Mouse (Mus musculus) thymus, postnatal 25 days (tissue): ENCODE results near the gene Cmpk2.
"Not testable (repeated sequence)": the region's sequence is repeated elsewhere in the genome, so short reads cannot be mapped to it uniquely, and the experiment has no call there.

ENCODE experiments used
- DNase-seq: peaks from one replicate; pipeline ENCODE4 v3.0.0; 2022

Cmpk2 gene

DNA sequence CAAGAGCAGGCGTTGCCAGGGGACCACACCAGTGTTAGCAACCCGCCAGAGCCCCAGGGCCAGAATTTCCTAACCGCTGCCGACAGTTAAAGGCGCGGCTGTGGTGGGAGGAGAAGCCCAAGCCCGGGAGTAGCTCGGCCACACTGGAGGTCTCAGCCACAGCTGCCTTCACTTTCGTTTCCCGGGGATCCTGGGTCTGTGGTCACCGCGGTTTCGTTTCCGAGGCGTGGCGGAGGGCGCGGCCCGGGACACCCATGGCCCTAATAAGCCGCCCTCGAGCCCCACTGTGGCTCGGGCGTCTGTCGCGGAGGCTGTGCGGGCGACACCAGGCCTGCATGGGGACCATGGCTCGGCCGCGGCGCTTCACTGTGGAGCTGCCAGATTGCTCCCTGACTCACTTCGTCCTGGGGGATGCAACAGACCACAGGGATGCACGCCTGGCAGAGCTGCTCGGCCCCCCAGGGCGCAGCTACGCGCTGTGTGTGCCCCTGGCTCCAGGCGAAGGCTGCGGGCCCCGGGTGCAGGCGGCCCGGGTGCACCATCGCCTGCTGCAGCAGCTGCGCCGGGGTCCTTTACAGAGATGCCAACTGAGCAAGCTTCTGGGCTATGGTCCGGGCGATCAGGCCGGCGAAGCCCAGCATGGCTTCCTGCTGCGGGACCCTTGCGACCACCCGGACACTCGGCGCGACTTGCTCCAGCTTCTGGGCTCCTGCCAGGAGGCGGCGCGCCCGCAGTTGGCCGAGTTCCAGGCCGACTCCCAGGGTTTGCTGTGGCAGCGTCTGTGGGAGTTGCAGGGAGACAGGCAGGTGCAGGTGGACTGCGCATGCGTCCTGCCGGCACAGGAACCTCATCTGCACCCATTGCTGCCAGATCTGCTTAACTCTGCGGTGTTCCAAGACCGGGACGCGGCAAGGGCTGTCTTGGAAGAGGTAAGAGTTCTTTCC is at the start of gene Cmpk2:
Cmpk2 (plus strand) TSS at position 107 of the 944 bp plus-strand sequence.
- peak; percentile 87 for DNase-seq

DNA sequence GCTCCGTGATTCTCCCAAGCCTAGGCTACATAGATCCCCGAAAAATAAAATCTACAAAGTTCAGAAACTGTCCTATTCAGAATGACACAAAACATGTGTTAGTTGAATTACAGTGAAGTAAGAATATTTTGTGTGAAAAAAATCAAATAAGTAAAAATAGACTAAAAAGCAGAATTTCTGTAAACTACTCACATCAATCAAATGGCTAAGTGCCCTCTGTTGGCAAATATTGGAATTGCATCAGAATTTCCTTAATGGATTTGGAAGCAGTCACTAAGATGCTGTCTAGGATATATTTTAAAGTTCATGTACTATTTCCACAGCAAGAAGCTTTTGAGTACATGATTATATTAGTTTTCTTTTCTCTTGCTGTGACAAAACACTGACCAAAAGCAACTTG is 44.2 kb upstream of the Cmpk2 start:
- no peak for DNase-seq

DNA sequence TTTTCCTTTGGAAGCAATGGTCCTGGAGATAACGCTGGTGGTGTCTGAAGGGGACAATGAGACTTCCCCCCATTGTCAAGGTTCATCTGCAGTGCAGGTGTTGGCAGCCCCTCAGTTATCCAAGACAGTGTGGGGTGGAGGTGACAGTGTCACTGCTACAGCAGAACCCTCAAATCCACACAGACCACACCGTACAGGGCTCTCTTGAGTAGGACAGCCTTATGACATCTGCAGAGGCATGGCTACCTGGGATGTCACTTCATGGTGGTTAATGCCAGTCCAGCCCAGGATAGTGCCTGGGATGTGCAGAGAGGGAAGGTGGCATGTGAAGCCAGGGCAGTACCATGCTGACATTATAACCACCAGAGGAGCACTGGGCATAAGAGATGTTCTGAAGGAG is 40.2 kb upstream of the Cmpk2 start:
- not testable (repeated sequence) for DNase-seq

DNA sequence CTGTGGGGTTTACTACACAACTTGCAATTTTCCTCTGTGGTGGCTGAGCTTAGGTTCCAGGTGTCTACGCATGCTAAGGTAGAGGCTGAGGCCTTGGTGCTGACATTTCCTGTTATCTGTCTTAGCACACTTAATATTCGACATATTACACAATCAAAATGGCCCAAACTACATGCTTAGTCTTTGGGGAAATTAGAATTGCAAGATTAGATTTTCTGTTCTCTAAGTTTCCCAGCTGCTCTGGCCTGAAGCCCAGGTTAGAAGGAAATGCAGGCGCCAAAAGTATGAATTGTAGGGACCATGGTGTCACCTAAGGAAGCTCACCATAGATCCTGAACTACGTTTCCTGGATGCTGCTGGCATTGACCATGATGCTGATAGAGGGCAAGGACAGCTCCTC is 32.7 kb upstream of the Cmpk2 start:
- DNase-seq: no peak

DNA sequence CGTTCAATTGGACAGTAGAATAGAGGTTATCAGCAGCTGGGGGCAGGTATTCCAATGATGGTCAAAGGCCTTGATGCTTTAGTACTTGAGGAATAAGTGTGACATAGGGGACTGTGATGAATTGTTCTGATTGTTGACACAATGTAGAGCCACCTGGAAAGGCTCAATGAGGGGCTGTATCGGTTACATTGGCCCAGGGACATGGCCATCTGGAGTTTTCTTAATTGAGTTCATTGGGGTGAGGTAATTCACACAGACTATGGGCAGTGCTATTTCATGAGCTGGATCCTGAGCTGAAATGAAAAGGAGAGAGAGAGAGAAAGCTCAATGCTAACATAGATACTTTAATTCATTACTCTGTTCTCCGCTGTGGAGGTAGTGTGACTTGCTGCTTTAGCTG is 31.1 kb upstream of the Cmpk2 start:
- DNase-seq: no peak

DNA sequence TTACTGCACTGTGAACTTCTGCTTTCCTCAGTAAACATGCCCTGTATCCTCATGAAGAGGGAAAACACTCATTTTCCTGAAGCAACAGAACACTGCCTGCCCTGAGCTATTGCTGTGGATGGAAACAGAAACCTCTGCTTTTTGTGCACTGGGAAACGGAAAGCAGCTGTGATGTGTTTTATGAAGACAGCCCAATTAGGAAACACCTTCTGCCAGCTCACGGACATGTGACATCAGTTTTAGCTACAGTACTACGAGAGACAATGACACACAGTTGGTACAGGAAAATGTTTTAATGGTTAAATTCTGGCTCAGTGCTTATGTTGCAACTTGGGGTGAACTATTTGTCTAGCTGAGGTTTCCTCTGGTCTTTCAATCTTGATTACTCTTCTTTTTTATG is 29.6 kb upstream of the Cmpk2 start:
- DNase-seq: no peak

DNA sequence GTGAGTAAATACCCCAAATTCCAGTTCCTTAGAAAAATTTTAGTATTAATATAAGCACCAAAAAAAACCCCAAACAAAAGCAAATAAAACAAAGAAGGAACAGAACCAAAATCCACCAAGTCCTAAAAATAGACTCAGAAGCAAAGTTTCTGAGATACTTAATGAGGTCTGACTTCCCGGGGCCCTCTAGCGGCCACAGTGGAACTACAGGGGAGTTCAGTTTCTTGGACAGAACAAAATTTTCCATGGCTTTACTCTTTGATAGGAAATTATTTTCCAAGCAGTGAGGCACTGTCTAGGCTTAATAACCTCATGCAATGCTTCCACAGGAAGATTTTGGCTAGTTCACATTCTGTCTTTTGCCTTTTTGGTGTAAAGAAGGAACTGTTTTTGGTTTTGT is 24.9 kb upstream of the Cmpk2 start:
- peak; percentile 57 for DNase-seq

DNA sequence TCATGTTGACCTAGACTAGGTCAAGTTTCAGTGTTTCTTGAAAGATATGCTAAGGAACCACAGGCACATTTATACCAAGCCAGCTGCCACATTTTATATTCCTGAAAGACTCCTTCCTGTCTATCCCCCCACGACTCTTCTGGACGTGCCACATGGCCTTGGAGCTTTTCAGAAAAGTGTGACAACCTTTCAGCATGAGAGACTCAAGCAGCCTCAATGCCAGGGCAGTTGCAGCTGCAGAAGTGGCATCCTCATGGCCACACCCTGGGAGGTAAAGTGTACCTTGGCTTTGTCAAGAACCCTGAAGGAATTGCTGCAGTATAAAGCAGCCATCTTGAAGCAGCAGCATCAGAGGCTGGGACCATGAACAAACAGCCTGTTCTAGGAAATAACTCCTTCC is 24.5 kb upstream of the Cmpk2 start:
- DNase-seq: no peak

DNA sequence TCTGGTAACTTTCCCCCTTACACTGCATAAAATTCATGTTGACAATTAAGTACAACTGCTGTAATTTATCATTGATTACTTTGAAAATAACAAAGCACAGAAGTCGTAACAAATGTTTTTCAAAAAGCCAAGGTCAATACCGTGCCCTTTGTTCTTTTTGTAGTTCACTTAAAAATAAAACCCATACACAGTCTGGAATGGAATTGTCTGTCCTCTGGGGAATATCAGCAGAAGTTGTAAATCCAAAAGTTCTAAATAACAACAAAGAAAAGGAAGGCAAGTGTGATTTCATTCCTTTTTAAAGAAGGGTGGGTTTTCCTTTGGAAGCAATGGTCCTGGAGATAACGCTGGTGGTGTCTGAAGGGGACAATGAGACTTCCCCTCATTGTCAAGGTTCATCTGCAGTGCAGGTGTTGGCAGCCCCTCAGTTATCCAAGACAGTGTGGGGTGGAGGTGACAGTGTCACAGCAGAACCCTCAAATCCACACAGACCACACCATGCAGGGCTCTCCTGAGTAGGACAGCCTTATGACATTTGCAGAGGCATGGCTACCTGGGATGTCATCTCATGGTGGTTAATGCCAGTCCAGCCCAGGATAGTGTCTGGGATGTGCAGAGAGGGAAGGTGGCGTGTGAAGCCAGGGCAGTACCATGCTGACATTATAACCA is 22.5 kb upstream of the Cmpk2 start:
- no peak for DNase-seq

DNA sequence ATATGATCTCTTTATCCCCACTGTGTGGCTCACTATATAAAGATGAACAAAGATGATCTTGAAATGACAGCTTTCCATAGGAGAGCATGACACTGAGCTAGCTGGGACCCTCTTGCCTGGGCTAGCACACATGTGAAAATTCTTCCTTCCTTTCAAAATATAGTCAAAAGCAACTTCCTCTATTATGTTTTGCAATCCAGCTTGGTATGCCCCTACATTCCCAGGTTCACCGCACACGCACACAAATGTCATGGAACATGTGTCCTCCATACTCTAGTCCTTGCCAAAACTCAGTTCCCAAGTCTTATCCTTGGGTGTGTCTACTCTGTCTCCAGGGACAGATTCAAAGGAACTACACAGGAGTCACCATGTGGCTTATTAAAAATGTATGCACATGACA is 19.5 kb upstream of the Cmpk2 start:
- DNase-seq: no peak

DNA sequence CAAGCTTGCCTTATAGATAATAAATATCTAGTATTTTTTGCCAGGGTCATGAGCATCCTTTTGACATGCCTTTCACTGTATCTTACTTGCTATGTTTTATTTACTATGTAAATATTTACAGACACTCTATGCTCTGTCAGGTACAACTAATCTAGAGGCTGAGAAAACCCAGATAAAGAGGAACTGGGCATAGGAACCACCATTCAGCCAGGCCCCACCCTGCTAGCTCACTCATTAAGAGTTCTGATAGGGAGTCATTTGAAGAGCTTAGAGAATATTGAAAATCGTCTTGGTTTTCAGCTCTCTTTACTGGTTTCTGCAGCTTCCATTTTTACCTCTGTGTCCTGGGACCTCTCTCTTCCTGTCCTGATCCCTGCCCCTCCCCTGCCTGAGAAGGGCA is 17.9 kb upstream of the Cmpk2 start:
- DNase-seq: no peak

DNA sequence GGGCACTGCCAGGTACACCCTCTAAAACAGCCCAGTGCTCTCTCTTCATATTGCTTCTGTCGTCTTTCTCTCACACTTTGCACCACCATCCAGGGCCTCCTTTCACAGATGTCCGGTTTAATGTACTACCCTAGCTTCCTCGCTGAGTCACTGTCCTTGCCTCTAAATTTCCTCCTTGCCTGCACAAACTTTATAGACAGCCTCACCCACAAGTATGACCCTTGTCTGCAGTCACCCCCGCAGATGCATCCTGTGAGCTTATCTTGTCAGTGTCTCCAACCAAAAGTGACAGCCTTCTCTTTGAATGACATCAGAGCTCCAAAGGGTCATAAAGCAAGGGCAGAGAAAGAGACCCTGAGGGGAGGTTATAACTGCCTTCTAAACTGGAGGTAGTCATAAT is 16.1 kb upstream of the Cmpk2 start:
- no peak for DNase-seq

DNA sequence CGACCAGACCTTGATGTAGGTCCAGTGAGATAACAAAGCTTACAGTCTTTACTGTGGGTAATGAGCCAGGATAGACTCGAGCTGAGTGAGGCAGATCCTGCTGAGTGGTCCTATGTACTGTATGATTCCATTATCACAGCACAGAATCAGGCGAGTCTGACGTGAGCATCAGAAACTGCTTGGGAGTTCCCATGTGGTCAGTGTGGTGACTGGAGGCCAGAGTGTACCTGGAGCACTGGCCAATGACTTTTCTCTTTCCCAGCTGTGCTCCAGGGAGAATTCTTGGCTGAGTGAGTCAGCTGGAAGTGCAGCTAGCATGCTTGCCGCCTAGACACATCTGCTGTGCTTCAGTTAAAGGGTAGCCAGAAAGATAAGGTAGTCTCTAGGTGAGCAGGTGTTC is 14.3 kb upstream of the Cmpk2 start:
- DNase-seq: no peak

DNA sequence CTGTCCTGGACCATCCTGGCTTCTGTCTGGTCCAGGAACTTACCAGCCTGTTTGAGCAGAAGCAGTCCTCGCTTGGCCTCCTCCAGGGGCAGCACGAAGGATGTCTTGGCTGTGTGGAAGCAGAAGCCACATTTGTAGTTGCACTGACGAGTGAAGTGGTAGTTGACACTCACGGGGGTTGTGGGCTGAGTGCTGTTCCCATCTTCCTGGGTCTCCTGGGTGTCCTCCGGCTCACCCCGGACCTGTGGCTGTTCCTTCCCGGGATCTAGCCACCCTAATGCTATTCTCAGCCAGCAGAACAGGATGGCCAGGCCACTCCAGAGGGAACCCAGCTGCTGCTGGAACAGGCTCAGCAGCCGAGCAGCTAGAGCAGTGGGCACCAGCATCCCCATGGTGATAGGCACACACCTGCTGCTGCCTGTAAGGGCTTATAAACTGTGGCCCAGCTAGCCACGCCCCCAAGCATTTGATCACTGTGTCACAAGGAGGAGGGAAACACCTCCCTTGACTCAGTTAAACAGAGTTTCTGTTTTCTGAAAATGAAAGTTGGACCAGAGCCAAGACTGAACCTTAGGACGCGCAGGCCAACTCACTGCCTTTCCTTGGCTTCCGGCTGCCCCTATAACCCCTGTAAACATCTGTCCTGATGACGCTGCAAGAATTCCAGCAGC is 12.8 kb upstream of the Cmpk2 start, which contains the start of gene Rsad2:
Rsad2 (minus strand) TSS at position 425 of the 671 bp plus-strand sequence.
- peak; percentile 89 for DNase-seq

DNA sequence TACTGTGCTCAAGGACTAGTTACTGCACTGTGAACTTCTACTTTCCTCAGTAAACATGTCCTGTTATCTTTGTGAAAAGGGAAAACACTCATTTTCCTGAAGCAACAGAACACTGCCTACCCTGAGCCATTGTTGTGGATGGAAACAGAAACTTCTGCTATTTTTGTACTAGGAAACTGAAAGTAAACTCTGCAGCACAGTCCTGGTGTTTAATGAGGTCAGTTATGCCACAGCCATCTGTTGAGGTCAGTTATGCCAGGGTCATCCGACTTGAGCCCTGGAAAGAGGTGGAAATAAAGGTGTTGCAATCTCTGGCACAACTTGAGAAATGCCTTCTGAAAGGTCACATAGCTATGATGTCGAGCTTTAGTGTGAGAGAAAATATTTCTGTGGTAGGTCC is 8.9 kb upstream of the Cmpk2 start:
- DNase-seq: no peak

DNA sequence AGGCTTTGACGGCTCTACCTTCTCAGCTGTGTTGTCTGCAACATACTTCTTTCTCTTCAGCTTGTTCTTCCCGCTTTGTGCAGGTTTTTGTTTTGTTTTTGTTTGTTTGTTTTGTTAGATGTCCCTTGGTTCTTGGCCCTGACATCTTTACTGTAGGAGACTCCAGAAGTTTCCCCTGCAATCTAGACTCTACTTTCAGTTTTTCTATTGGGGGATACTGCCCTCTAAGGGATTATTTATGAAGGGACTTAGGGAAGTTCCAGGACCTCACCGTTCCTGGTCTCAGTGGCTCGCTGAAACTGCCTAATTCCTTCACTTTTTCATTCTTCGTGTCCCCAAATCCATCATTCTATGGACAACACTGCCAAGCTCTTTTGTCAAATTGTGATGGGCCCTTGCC is 3.4 kb upstream of the Cmpk2 start:
- DNase-seq: no peak

DNA sequence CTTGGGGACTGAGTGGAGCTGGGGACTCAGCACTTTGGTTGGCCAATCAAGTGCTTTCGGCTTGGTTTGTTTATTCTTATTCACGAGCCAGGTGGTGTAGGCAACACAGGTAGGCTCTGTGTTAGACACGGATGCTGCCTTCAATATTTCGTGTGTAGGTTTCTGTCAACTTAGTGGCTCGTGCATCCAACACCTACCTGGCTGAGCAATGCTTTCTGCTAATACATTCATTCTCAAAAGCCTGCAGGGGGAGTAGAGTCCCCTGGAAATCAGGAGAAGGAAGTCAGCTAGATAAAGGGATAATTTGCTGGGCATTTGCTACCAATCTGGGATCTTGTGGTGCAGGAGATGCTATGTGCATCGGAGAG is 1.0 kb downstream of the Cmpk2 start:
- no peak for DNase-seq

DNA sequence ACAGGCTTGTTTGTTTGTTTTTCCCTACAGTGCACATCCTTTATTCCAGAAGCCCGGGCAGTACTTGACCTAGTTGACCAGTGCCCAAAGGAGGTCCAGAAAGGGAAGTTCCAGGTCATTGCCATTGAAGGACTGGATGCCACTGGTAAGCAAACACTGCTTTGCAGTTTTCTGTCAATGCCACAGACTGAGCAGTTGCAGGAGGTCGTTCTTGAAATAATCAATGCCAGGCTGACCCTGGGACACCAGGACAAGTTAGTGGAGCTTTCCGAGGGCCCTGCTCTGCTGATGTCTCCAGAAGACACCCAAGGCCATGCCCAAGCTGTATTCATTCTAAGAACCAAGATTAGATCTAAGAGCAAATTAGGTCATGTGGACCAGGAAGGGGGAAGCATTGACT is 2.4 kb downstream of the Cmpk2 start:
- DNase-seq: no peak

DNA sequence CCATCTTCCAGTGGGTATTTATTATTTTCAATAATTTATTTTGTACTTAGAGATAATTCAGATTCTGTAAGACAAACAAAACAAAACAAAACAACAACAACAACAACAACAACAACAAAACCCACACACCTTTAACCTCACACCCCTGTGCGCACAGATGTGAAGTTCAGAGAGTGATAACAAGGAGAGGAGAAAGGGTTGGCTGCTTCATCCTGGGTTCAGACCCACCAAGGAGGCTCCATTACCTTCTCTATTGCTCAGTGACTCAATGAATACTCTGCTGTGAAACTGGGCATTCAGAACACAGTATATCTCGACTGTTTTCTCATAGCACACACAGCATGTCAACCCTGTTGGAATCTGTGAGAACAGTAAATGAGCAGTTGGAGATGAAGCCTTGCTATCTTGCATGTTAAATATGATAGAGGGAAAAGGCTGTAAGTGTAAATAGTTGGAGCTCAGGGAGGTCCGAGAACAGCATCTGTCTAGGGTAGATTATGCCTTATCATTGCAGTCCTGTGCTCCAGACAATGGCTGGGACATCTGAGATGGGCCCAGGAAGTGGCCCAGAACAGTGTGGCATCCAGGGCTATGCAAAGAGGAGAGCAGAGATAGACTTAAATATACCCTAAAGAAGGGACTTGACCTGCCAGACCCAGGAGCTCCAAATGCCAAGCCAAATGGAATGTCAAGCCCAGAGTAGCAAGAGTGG is 3.9 kb downstream of the Cmpk2 start:
- no peak for DNase-seq

DNA sequence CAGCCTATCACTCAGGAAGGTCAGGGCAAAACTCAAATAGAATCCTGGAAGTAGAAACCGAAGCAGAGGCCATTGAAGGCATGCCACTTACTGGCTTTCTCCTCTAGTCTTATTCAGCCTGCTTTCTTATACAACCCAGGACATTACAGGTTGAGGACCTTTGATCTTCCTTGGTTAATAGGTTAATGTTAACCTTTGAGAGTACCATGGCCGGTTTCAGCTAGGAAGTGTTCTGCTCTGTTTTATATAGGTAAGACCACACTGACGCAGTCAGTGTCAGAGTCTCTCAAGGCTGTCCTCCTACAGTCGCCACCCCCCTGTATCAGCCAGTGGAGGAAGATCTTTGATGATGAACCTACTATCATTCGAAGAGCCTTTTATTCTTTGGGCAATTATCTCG is 4.7 kb downstream of the Cmpk2 start:
- DNase-seq: no peak

DNA sequence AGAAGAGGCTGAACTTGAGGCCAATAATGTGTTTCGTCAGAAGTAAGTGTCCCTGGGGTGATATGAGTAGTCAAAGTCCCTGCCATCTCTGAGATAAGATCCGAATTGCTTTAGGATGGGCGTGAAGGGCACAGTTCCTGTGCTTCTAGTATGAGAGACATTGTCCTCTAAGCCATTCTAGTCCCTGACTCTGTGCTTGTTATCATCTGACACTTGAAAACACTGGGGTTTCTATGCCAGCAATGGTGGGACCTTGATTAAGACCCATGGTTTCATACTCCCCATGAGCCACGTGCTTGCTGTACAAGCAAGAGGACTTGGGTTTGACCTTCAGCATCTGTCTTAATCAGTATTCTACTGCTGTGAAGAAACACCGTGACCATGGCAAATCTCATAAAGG is 8.2 kb downstream of the Cmpk2 start:
- no peak for DNase-seq

DNA sequence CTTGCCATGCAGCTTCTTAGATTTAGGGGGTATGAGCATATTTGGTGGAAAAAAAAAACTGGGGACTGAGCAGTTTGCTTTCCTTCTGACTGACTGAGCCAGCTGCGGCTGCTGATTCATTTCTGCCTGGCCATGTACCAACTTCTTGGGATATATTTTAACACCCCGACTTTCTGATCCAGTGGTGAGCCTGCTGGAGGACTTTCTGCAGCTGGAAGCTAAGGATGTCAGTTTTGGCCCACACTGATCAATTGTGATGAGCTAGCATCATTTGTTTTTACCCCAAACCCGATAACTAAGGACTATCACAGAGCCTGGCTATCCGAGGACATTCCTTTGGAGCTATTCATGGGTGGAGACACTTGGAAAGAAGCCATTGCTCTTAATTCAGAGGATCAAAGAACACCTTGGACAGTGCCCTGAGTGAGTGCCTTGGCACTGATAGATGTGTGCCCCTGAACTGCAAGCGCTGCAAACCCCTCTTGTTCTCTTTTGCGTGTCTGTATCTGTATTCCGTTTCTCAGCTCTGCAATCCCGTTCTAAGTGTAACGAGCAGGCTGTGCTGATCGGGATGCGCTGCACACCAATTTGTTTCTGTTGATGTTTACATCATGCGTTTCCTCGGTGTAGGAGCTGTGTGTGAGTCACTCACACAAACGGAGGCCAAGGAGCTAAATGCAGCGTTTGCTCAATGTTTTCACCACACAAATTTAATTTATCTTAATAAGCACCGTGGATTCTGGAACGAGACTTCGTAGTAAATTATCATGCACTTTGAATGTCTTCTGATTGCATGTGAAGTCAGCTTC is 9.4 kb downstream of the Cmpk2 start:
- DNase-seq: no peak
